17 mouse cellular contexts compared by ENCODE assay signal in the genomic region with DNA sequence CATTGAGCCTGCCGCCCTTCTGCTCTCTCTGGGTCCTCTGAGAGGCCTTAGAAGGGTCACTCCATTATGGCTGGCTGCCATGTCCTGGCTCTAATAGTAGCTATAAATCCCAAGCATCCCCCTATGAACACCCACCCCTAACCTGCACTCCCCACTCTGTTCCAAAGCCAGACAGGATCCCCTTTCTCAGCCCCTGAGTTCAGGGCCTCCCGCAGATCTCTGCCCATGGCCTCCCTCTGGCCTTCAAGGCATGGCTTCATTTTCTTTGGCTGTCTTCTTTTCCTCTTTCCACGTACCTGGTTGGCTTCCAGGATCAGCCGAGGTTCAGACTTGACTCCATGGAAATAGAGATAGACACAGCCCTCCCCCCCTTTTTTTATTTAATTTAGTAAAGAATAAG.
"Had no signal": no experiment of that assay in that cellular context is flagged by ENCODE, and none has a peak within 500 bp of the region (broad histone marks: within the 10 kb centered on the region; RNA-seq: fewer than 3 reads in every experiment).

No protein-coding gene starts in this region.

- H3K9ac ChIP-seq: lung, embryonic 15.5 days; midbrain, embryonic 13.5 days; midbrain, embryonic 15.5 days; neural tube, embryonic 12.5 days; stomach, embryonic 15.5 days had no signal

- H3K36me3 ChIP-seq: lung, embryonic 15.5 days; midbrain, embryonic 13.5 days; midbrain, embryonic 15.5 days; neural tube, embryonic 12.5 days; stomach, embryonic 15.5 days had no signal

- DNase-seq: lung, adult 2 months; lung, postnatal 14 days; lung, postnatal 36 days; right cerebral cortex, postnatal 14 days; thymus, adult 2 months; thymus, postnatal 25 days; thymus, postnatal 4 days had no signal

- ATAC-seq: lung, postnatal 0 days; midbrain, embryonic 13.5 days; midbrain, embryonic 15.5 days had no signal

- H3K27ac ChIP-seq: lung, embryonic 15.5 days; macrophage; midbrain, embryonic 13.5 days; midbrain, embryonic 15.5 days; neural tube, embryonic 12.5 days; stomach, embryonic 15.5 days; stomach, postnatal 0 days had no signal

- H3K4me1 ChIP-seq: lung, embryonic 15.5 days; megakaryocyte, embryonic 14.5 days; midbrain, embryonic 13.5 days; midbrain, embryonic 15.5 days; neural tube, embryonic 12.5 days; stomach, embryonic 15.5 days had no signal

- H3K27me3 ChIP-seq: lung, embryonic 15.5 days; midbrain, embryonic 13.5 days; midbrain, embryonic 15.5 days; neural tube, embryonic 12.5 days; stomach, embryonic 15.5 days had no signal

- H3K4me2 ChIP-seq: lung, embryonic 15.5 days; midbrain, embryonic 11.5 days; midbrain, embryonic 13.5 days; midbrain, embryonic 15.5 days; neural tube, embryonic 12.5 days; stomach, embryonic 15.5 days had no signal

- H3K4me3 ChIP-seq: lung, embryonic 15.5 days; megakaryocyte, embryonic 14.5 days; midbrain, embryonic 13.5 days; midbrain, embryonic 15.5 days; neural tube, embryonic 12.5 days; stomach, embryonic 15.5 days had no signal

- H3K9me3 ChIP-seq: lung, embryonic 15.5 days; megakaryocyte, embryonic 14.5 days; midbrain, embryonic 13.5 days; midbrain, embryonic 15.5 days; neural tube, embryonic 12.5 days; stomach, embryonic 15.5 days had no signal
